Mouse (Mus musculus) CH12.LX (cell line): ENCODE measurements around the gene Sfta2. TPM values are rescaled to one million over a fixed set of nuclear protein-coding genes. Genes with fewer than 3 reads are reported as not detected.

Experiments
- DNase-seq: peaks from one replicate; pipeline ENCODE4 v3.0.0-alpha.2; 2013; ENCODE audit errors: extremely low read depth
- H3K27ac ChIP-seq: 2 replicates; pipeline ENCODE4 v1.5.1; 2012; ENCODE audit warnings: low read depth, mild to moderate bottlenecking, control low read depth, moderate library complexity; ENCODE audit not compliant: insufficient read depth
- H3K27me3 ChIP-seq: replicated peaks from 2 replicates; pipeline ENCODE3; 2012; ENCODE audit warnings: inconsistent platforms
- H3K36me3 ChIP-seq, 2 experiments: replicated peaks in 1 of 2; 2 replicates each; pipeline versions ENCODE3 to v1.6.1; 2012; ENCODE audit warnings: inconsistent platforms in 1 of 2, low read length in 1 of 2, mild to moderate bottlenecking in 1 of 2, mixed read lengths in 1 of 2, moderate library complexity in 1 of 2; ENCODE audit not compliant: control insufficient read depth in 1 of 2, insufficient read depth in 1 of 2
- H3K4me1 ChIP-seq, 2 experiments: 2 replicates each; pipeline ENCODE4 v1.6.1; 2012; ENCODE audit warnings: inconsistent platforms in 1 of 2, moderate library complexity in 1 of 2; ENCODE audit not compliant: insufficient read depth in 2 of 2, control insufficient read depth in 1 of 2
- H3K4me2 ChIP-seq: 2 replicates; pipeline ENCODE4 v1.6.1; 2012; ENCODE audit warnings: low read depth, mild to moderate bottlenecking, control low read depth; ENCODE audit not compliant: poor library complexity, insufficient read depth, severe bottlenecking
- H3K4me3 ChIP-seq, 3 experiments: fragments of 150-350 bp in 1 of 3; sonication (generic) in 1 of 3; replicated peaks in 1 of 3; 2 replicates each; pipeline versions ENCODE3 to v1.5.1; 2011 to 2012; ENCODE audit warnings: low read depth in 2 of 3, low read length in 2 of 3, mild to moderate bottlenecking in 2 of 3, moderate library complexity in 2 of 3, control low read depth in 1 of 3, improper control_type of control experiment in 1 of 3, inconsistent platforms in 1 of 3, mixed read lengths in 1 of 3; ENCODE audit not compliant: poor library complexity in 1 of 3
- H3K79me2 ChIP-seq: replicated peaks from 2 replicates; pipeline ENCODE4 v1.6.1; 2012; ENCODE audit warnings: mild to moderate bottlenecking, moderate library complexity; ENCODE audit not compliant: control insufficient read depth, poor library complexity, insufficient read depth, severe bottlenecking; ENCODE audit errors: extremely low read depth
- H3K9ac ChIP-seq: 2 replicates; pipeline ENCODE4 v1.6.1; 2012; ENCODE audit warnings: low read depth, mild to moderate bottlenecking, control low read depth, moderate library complexity; ENCODE audit not compliant: insufficient read depth
- H3K9me3 ChIP-seq: replicated peaks from 2 replicates; pipeline ENCODE3; 2012; ENCODE audit warnings: low read length, inconsistent platforms, mixed read lengths
- BHLHE40 ChIP-seq: IDR thresholded peaks from 2 replicates; pipeline ENCODE4 v1.6.1; 2011; ENCODE audit warnings: mild to moderate bottlenecking, low read depth, low read length, improper control_type of control experiment
- CTCF ChIP-seq, 2 experiments: IDR thresholded peaks in 1 of 2; conservative IDR thresholded peaks in 1 of 2; 2 replicates each; pipeline ENCODE4 v1.5.1; 2011 to 2012; ENCODE audit warnings: low read depth in 2 of 2, low read length in 2 of 2, improper control_type of control experiment in 1 of 2, inconsistent platforms in 1 of 2, mild to moderate bottlenecking in 1 of 2, moderate library complexity in 1 of 2
- E2F4 ChIP-seq: IDR thresholded peaks from 2 replicates; pipeline ENCODE4 v1.6.1; 2011; ENCODE audit warnings: low read depth, low read length, improper control_type of control experiment; ENCODE audit not compliant: insufficient replicate concordance
- ELF1 ChIP-seq: IDR thresholded peaks from 2 replicates; pipeline ENCODE4 v1.6.1; 2014; ENCODE audit warnings: low read depth, mild to moderate bottlenecking, inconsistent platforms, low read length, improper control_type of control experiment
- GABPA ChIP-seq: IDR thresholded peaks from 2 replicates; pipeline ENCODE4 v1.6.1; 2012; ENCODE audit warnings: low read depth, low read length, improper control_type of control experiment, inconsistent platforms; ENCODE audit not compliant: insufficient replicate concordance
- IRF4 ChIP-seq: IDR thresholded peaks from 2 replicates; pipeline ENCODE4 v1.6.1; 2014; ENCODE audit warnings: low read depth, mild to moderate bottlenecking, inconsistent platforms, low read length, improper control_type of control experiment
- JUND ChIP-seq: conservative IDR thresholded peaks from 2 replicates; pipeline ENCODE4 v1.6.1; 2011; ENCODE audit warnings: low read depth, low read length, improper control_type of control experiment
- KAT2A ChIP-seq: IDR thresholded peaks from 2 replicates; pipeline ENCODE4 v1.6.1; 2012; ENCODE audit warnings: low read length, improper control_type of control experiment, inconsistent platforms; ENCODE audit not compliant: insufficient replicate concordance
- MAFK ChIP-seq: IDR thresholded peaks from 2 replicates; pipeline ENCODE4 v1.6.1; 2011; ENCODE audit warnings: low read length, improper control_type of control experiment; ENCODE audit not compliant: insufficient replicate concordance
- MXI1 ChIP-seq: IDR thresholded peaks from 2 replicates; pipeline ENCODE4 v1.6.1; 2011; ENCODE audit warnings: mild to moderate bottlenecking, low read depth, low read length, improper control_type of control experiment
- MYC ChIP-seq: IDR thresholded peaks from 2 replicates; pipeline ENCODE4 v1.6.1; 2011; ENCODE audit warnings: low read depth, mild to moderate bottlenecking, improper control_type of control experiment, low read length
- NRF1 ChIP-seq: IDR thresholded peaks from 2 replicates; pipeline ENCODE4 v1.6.1; 2014; ENCODE audit warnings: low read depth, mild to moderate bottlenecking, inconsistent platforms, low read length, improper control_type of control experiment, moderate library complexity
- POLR2A ChIP-seq: IDR thresholded peaks from 2 replicates; pipeline ENCODE4 v1.6.1; 2011; ENCODE audit warnings: low read depth, mild to moderate bottlenecking, improper control_type of control experiment, low read length
- POLR2AphosphoS2 ChIP-seq: IDR thresholded peaks from 2 replicates; pipeline ENCODE4 v1.6.1; 2011; ENCODE audit warnings: low read depth, low read length, improper control_type of control experiment
- RAD21 ChIP-seq: IDR thresholded peaks from 2 replicates; pipeline ENCODE4 v1.6.1; 2011; ENCODE audit warnings: low read depth, mild to moderate bottlenecking, low read length, improper control_type of control experiment, moderate library complexity
- SMC3 ChIP-seq: IDR thresholded peaks from 2 replicates; pipeline ENCODE4 v1.6.1; 2011; ENCODE audit warnings: low read depth, low read length, improper control_type of control experiment
- TBP ChIP-seq: conservative IDR thresholded peaks from 2 replicates; pipeline ENCODE4 v1.6.1; 2011; ENCODE audit warnings: low read depth, low read length, improper control_type of control experiment
- ZMIZ1 ChIP-seq: IDR thresholded peaks from 2 replicates; pipeline ENCODE4 v1.6.1; 2012; ENCODE audit warnings: low read depth, mild to moderate bottlenecking, inconsistent platforms, low read length, improper control_type of control experiment
- dilution Hi-C: fragments of 300-500 bp; cut with MboI; formaldehyde crosslinking; loops from 2 replicates; pipeline ENCODE4 v1.14.3; 2020; ENCODE audit warnings: low sequenced_read_pairs; ENCODE audit not compliant: extremely low pct_unique_long_range_greater_than_20kb, extremely low pct_ligation_motif_present
- in situ Hi-C: fragments of 300-500 bp; cut with MboI; formaldehyde crosslinking; loops from 3 replicates; pipeline ENCODE4 v1.14.3; 2019; ENCODE audit warnings: low sequenced_read_pairs, low pct_ligation_motif_present, low pct_unique_long_range_greater_than_20kb, mixed read lengths
- polyA plus RNA-seq: library from polyadenylated mRNA; unstranded; fragments of >175 nt; gene quantifications from 2 replicates; pipeline ENCODE4 v1.2.1, GENCODE M21; 2012; ENCODE audit warnings: low read depth; ENCODE audit not compliant: insufficient read length
- total RNA-seq, 2 experiments: library from RNA; depleted of rRNA; stranded (reverse); fragments of 300-350 nt in 1 of 2; fragments of >200 nt in 1 of 2; gene quantifications; 2 replicates each; pipeline ENCODE4 v1.2.3; 2012 to 2014

Sfta2 gene
- total and polyA plus RNA-seq, 3 experiments: not detected

- no peaks in the 10 kb centered on the region for H3K36me3 ChIP-seq
- peaks cover 7% of the 10 kb centered on the region for H3K9me3 ChIP-seq
- H3K4me3 ChIP-seq: no peak overlapping the region
- H3K4me1 ChIP-seq: peaks cover 0 to 6% of the 10 kb centered on the region in 2 experiments; a peak in 2 of 4 replicates
- no peaks in the 10 kb centered on the region for H3K79me2 ChIP-seq
- DNase-seq: peak; percentile 79
- H3K9ac ChIP-seq: no peak overlapping the region
- in situ Hi-C loops: no loop called here
- H3K27me3 ChIP-seq: peaks cover 15% of the 10 kb centered on the region
- TF ChIP-seq SMC3: peak; percentile 66
- 0 out of 2 replicates have a peak, but pooled peaks have one; percentile 22 for TF ChIP-seq BHLHE40
- TF ChIP-seq ELF1: no peak
- no peak for TF ChIP-seq GABPA
- 0 out of 2 replicates have a peak, but pooled peaks have one; percentile 39 for TF ChIP-seq MYC
- TF ChIP-seq CTCF (conservative IDR thresholded peaks at IDR 0.05 in 1 of 2, IDR thresholded peaks at IDR 0.05 in 1 of 2; ENCODE audit: low read depth in 2 of 2, low read length in 2 of 2): peak; percentile 81 to 97
- TF ChIP-seq MXI1: peak; percentile 41; the same call in 1 of the 2 replicates
- peak; percentile 56 for TF ChIP-seq RAD21
- dilution Hi-C loops: no loop called here
- no peak overlapping the region for H3K27ac ChIP-seq
- 0 out of 2 replicates have a peak overlapping the region, but pooled peaks have one; percentile 8 for H3K4me2 ChIP-seq
Measured at GRCm38 (mm10) chr17:35590410-35591218, 10.7 kb upstream of the Sfta2 start.

- peaks cover 0 to 6% of the 10 kb centered on the region in 2 experiments; a peak in 2 of 4 replicates for H3K4me1 ChIP-seq
- DNase-seq: no peak
- H3K9ac ChIP-seq: no peak overlapping the region
- no peak overlapping the region for H3K4me2 ChIP-seq
- dilution Hi-C loops (no loop called here), in situ Hi-C loops (no loop called here)
- H3K27ac ChIP-seq: no peak overlapping the region
- peaks cover 7% of the 10 kb centered on the region for H3K9me3 ChIP-seq
- H3K27me3 ChIP-seq: peaks cover 16% of the 10 kb centered on the region
- TF ChIP-seq NRF1: no peak
- TF ChIP-seq POLR2AphosphoS2: no peak
- no peak for TF ChIP-seq POLR2A
- no peak for TF ChIP-seq ELF1
- no peak for TF ChIP-seq TBP
- TF ChIP-seq MAFK: no peak
- TF ChIP-seq SMC3: no peak
- no peak for TF ChIP-seq MXI1
- no peak for TF ChIP-seq JUND
- no peak for TF ChIP-seq IRF4
- no peak for TF ChIP-seq MYC
- no peak for TF ChIP-seq E2F4
- TF ChIP-seq KAT2A: no peak
- no peak for TF ChIP-seq ZMIZ1
- H3K36me3 ChIP-seq: no peaks in the 10 kb centered on the region
- no peaks in the 10 kb centered on the region for H3K79me2 ChIP-seq
- H3K4me3 ChIP-seq: no peak overlapping the region
Measured at GRCm38 (mm10) chr17:35591219-35591578, 10.2 kb upstream of the Sfta2 start.
